Mouse (Mus musculus) c-Kit-negative CD71-positive TER-119-positive erythroid progenitor cells, embryonic 14.5 days (primary cell): ENCODE data around the gene Msantd1.
"Not testable (repeated sequence)": the region's sequence is repeated elsewhere in the genome, so short reads cannot be mapped to it uniquely, and the experiment has no call there.

ENCODE experiments used
- DNase-seq: peaks from one replicate; pipeline ENCODE4 v3.0.0-alpha.2; 2013; ENCODE audit warnings: low read depth, low spot score

Gene Msantd1

DNA sequence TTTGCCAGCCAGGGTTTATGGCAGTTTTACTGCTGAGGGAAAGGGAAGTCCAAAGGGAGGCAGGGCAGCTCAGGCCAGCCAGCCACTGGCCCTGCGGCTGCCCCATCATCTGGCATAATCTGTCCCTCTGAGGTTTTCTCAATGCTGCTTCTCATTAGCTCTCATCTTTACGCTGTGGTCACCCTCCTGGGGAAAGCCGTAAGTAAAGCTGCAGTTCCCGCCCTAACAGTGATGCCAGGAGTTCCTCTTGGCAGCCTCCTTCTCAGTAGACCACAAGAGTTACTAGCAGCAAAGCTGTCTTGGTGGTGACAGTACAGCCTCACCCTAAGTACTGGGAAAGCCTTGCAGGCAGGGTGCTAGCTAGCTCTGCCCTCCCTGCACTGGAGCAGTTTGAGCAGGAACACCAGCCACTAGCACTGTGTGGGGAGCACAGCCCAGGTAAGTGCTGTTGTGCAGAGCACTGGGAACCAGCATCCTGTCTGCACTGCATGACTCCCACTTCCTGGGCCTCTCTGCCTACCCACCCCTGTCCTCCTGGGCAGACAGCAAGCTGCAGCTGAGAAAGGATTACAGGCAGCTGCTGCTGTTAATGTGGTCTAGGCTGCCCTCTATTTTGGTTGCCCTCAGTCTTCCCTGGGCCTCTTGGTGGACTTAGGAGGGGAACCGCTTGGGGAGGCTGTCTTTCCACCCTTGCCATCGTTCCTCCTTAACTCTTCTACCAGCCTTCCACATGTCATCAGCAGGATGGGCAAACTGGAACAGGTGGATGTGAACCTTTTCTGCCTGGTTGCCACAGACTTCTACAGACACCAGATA, at the start of gene Msantd1:
Gene Msantd1, plus strand, starts transcription at position 103 of the 816 bp plus-strand sequence.
- DNase-seq, result no peak

DNA sequence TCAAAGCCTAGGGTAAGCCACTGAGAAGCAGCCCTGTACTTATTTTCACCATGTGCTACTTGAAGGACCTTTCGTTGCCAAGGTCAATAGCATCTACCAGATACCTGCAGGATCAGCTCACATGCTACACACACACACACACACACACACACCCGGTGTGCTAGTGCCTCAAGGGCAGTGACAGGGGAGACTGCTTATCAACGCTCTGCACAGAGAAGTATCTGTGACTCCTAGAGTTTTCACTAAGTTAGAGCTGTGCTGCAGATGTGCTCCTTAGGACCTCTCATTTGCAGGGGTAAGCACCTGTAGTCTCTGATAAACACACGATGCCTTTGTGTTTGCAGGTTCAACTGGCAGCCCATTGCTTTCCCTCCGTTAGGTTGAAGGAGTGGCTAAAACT, 42.4 kb upstream of the Msantd1 start:
- no peak for DNase-seq

DNA sequence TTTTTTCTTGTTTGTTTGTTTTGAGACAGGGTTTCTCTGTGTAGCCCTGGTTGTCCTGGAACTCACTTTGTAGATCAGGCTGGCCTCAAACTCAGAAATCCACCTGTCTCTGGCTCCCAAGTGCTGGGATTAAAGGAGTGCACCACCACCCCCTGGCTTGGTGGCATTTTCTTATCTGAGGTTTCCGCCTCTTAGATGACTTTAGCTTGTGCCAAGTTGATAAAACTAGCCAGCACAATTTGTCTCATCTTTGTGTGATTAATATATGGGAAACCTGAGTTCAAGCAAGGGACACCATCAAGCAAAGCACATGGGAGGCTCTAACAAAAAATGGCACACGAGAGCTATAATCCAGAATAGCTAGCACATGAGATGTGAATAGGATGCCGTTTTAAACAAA, 27.5 kb upstream of the Msantd1 start:
- DNase-seq, result not testable (repeated sequence)

- peak; percentile 27 for DNase-seq
These were observed 26.8 kb upstream of the Msantd1 start for GRCm38 (mm10) chr5:34881023-34881422.

DNA sequence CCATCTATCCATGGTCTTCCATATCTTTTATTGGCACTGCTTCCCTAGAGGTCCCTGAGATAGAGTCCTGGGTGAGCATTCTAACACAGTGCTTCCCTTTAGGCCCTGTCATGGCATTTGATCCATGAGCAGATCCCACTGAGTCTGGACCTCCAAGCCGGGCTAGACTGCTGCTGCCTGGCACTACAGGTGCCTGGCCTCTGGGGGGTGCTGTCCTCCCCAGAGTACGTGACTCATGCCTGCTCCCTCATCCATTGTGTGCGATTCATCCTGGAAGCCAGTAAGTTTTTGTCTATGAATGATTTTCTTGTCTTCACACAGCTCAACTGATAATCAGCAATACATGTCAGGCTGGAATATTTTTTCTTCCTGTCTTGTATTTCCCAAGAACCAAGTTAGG, 22.6 kb upstream of the Msantd1 start:
- no peak for DNase-seq

GRCm38 (mm10) chr5:34889252-34889651, 18.6 kb upstream of the Msantd1 start:
- DNase-seq, result no peak

DNA sequence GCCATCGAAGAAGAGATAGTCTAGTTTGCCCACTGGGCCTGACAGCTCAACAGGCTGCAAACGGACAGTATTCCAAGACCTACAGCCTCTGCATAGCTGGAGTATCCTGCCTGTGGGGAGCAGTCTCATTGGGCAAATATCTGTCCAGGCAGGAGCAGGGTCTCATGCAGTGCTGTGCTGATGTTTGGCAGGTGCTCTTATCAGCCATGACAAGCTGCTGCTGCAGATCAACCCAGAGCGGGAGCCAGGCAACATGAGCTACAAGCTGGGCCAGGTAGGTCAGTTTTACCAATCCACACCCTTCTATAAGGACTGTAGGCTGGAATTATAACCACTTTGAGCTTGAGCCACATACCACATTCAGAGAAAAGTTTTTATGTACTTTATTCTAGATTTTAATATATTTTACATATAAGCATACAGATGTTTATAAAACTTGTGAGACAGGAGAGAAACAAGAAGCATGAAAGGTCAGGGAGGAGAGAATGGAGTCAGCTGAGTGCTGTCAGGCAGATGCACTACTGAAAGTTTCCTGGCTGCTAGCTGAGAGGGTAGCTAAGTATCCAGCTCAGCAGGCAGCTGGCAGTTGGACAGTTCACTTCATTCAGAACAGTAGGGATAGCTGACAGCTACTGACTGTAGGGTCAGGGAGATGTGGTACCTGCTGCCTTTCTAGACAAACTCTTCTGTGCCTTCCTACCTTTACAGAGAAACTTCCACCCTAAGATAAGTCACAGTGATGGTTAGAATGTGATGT, 10.9 kb upstream of the Msantd1 start:
- peak; percentile 42 for DNase-seq

DNA sequence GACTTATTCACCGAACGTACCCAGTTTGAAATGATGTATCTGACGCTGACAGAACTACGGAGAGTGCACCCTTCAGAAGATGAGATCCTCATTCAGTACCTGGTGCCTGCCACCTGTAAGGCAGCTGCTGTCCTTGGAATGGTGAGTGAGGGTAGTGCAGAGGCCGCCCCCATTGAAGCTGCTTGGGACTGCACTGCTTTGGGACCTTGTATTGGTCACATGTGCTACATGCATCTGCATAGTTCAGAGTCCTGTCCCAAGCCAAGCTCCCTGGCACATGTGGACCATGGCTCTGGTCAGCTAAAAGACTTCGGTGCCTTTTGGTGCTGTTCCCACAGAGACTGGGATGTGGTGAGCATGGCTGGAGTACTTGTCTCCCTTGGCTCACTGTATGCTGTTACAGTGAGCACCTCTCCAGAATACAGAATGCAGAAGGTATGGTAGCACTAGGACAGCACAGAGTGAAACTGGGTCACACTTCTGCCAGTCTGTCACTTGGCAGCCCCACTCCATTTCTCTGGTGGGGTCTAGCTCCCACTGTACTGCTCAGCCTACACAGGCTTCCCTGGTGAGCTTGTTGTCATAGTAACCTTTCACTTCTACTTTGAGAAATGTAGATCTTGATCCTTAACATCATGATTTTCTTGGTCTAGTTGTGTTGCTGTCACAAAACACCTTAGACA, 7.9 kb upstream of the Msantd1 start:
- DNase-seq, result no peak

DNA sequence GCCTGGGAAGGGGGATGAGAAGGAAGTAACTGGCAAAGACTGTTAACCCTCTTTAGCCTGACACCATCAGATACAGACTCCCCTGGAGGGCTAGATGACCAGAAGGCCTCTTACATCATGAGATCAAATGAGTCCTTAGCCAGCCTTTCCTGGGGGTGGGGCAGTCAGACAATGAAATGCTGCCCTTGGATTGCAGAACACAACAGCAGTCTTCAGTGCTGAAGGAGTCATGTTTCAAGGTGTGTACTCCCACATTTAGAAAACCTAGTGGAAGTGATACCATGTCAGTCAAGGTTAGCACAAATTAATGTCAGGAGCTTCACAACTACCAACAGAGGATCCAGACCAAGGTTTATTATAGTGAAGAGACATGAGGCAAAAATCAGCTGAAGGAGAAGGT, 5.4 kb upstream of the Msantd1 start:
- no peak for DNase-seq

- no peak for DNase-seq
These were observed 4.9 kb upstream of the Msantd1 start for GRCm38 (mm10) chr5:34902811-34903385.

DNA sequence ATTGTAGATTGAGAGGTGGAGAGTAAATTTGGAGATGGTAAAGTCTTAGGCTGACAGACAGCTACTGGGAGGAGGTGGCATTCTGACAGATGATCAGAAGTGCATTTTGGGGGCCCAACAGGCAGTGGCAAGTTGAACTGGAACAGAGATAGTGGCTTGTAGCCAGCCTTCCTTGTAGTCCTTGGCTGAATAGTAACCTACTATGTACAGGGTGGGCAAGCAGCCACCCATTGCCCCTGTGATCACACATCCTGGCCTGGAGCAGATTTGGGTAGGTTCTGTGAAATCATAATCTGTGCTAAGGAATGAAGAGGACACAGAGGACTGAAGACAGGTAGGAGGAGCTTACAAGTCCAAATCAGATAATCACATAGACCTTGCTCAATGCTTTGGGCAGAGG, 3.4 kb upstream of the Msantd1 start:
- no peak for DNase-seq

DNA sequence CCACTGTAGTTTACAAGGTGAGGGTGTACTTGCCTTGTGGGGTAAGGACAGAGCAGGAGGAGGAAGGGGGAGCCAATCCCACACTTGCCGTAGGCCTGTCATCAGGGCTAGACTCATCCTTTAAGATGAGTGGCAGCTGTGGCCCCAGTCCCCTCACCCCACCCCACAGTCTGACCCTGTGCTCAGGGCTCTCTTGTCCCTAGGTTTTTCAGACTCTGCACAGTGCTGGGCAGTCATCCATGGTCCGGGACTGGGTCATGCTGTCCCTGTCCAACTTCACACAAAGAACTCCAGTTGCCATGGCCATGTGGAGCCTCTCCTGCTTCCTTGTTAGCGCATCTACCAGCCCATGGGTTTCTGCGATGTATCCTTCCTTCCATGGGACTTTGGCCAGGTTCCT, 582 bp upstream of the Msantd1 start:
- no peak for DNase-seq

GRCm38 (mm10) chr5:34908726-34909633, 1.2 kb downstream of the Msantd1 start:
- no peak for DNase-seq

GRCm38 (mm10) chr5:34909634-34910503, 2.1 kb downstream of the Msantd1 start:
- peak; percentile 70 for DNase-seq

DNA sequence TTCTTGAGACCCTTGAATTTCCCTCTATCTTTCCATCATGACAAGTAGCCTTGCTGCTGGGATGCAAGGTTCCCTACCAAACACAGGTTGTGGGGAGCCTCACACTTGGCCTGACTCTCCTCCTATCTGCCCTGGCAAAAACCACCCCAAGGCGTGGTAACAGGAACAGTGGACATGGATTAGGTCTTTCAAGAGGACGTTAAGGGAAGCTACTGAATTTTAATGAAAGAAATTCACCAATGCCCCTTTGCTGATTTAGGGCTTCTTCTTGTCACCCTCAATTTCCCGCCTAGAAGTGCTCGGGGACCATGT, 2.6 kb downstream of the Msantd1 start:
- DNase-seq, result no peak

GRCm38 (mm10) chr5:34915801-34916200, 8.0 kb downstream of the Msantd1 start:
- DNase-seq, result peak; percentile 60

- DNase-seq, result no peak
These were observed 9.4 kb downstream of the Msantd1 start for GRCm38 (mm10) chr5:34917234-34917655.

- no peak for DNase-seq
These were observed 11.0 kb downstream of the Msantd1 start for GRCm38 (mm10) chr5:34918785-34919184.

- no peak for DNase-seq
These were observed 14.7 kb downstream of the Msantd1 start for GRCm38 (mm10) chr5:34922531-34922930.

GRCm38 (mm10) chr5:34923920-34924319, 16.1 kb downstream of the Msantd1 start:
- peak; percentile 64 for DNase-seq
